Mouse (Mus musculus) NIH3T3 (cell line): ENCODE results near the gene Ephb2.

Experiments
- DNase-seq: peaks from one replicate; pipeline ENCODE4 v3.0.0-alpha.2; 2012; ENCODE audit warnings: low read depth

Gene Ephb2

GRCm38 (mm10) chr4:136761713-136762380, 73.9 kb downstream of the Ephb2 start:
- DNase-seq = no peak

GRCm38 (mm10) chr4:136760882-136761281, 74.9 kb downstream of the Ephb2 start:
- peak; percentile 8 for DNase-seq

GRCm38 (mm10) chr4:136757096-136757495, 78.7 kb downstream of the Ephb2 start:
- no peak for DNase-seq

DNA sequence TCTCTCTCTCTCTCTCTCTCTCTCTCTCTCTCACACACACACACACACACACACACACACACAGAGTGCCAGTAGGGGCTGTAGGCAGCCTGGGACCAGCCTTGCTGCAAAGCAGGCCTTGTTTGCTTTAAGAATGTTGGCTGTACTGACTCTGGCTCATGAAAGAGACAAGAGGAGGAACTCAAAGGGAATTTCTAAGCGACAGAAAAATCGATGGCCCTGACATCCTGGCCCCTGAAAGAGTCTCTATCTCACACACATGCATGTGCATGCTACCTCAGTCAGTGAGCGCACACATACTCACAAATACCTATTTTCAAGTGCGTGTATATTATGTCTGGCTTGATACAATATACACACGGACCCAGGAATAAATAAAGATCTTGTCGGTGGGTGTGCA, 79.3 kb downstream of the Ephb2 start:
- no peak for DNase-seq

DNA sequence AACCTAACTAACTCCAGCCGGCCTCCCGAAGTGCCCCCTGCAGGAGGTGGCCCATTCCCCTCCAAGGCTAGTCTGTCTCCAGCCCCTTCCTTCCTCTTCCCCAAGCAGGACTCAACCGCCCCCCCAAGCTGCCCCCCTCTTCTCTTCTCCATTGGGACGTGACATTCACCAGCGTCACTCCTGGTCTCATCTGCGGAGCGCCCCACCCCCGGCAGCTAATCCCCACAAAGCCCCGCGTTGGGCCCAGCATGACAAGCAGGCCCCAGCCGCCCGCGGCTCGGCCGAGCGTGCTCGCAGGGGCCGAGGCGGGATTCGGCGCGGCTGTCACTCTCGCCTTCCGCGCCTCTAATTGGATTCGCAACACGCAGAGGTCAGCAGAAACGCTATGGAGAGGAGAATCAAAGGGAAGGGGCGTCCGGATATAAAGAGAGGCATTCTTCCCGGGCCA, 80.4 kb downstream of the Ephb2 start:
- no peak for DNase-seq

DNA sequence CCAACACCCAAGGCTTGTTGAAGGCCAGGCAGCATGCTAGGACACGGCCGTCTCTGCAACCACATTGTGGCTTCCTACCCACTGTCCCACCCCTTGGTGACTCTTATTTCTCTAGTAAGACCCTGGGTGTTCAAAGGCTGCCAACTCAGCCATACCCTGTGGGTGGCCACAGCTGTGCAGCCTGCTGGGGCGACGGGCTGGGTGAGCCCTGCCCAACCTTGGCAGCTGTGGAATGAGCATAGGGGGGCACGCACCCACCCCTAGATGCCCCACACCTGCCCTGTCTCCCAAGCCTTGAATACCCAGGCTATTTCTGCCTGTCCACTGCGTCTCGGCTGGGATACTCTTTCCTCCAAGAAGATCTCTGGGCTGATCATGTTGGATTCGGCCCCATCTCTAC, 81.5 kb downstream of the Ephb2 start:
- DNase-seq = no peak

GRCm38 (mm10) chr4:136751355-136752020, 84.3 kb downstream of the Ephb2 start:
- no peak for DNase-seq

- DNase-seq = no peak
Measured at GRCm38 (mm10) chr4:136750578-136751338, 85.0 kb downstream of the Ephb2 start.

DNA sequence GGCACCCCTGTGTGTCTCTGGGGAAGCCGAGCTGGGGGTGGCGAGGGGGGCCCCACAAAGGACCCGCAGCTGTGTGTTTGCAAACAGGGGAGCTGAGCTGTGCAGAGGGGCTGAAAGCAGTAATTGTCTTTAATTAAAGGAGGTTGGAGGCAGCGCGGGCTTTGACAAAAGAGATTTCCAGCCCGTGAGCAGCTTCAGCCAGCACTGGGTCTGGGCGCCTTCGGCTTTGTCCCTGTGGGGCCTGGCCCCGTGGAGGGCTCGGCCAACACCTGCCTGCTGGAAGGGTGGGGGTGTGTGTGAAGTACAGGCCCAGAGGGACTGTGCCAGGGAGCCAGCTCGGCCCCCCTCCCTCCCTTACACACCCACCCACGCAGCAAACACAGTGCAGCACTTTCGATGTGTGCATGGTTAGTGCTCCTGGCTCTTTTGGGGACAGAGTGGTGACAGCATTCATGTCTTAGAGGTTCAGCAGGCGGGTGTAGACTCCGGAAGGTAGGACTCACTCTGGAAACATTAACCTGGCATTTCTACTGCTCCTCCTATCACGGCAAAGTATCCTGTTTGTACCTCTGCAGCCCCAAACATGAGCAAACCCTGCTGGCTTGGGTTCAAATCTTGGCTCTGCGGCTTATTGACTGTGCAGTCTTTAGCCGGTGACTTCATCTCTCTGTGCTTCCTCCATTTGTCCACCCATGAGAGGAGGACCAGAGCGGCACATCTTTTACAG, 85.8 kb downstream of the Ephb2 start:
- DNase-seq = no peak

- DNase-seq = no peak
Measured at GRCm38 (mm10) chr4:136749431-136749830, 86.4 kb downstream of the Ephb2 start.

GRCm38 (mm10) chr4:136748842-136749392, 86.9 kb downstream of the Ephb2 start:
- no peak for DNase-seq

GRCm38 (mm10) chr4:136746516-136746915, 89.3 kb downstream of the Ephb2 start:
- no peak for DNase-seq

GRCm38 (mm10) chr4:136742677-136743076, 93.1 kb downstream of the Ephb2 start:
- peak; percentile 55 for DNase-seq

DNA sequence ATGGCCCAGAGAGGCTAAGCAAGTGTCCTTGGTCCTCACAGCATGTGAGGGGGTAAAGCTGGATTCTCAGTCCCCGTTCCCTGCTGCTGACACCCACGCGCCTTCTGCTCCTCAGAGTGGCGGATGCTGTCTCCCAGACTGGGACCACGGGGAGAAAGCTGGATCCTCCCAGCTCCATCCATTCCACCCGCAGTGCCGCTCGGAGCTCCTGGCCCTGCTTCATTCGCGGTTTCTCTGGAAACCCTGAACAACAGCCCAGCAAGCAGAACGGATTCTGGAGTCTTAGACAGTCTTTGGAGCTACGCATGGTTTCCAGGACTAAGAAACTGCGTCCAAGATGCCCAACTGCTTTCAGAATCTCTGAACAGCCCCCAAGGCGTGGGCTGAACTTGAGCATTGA, 93.9 kb downstream of the Ephb2 start:
- DNase-seq = no peak

GRCm38 (mm10) chr4:136740963-136741362, 94.8 kb downstream of the Ephb2 start:
- DNase-seq = no peak

DNA sequence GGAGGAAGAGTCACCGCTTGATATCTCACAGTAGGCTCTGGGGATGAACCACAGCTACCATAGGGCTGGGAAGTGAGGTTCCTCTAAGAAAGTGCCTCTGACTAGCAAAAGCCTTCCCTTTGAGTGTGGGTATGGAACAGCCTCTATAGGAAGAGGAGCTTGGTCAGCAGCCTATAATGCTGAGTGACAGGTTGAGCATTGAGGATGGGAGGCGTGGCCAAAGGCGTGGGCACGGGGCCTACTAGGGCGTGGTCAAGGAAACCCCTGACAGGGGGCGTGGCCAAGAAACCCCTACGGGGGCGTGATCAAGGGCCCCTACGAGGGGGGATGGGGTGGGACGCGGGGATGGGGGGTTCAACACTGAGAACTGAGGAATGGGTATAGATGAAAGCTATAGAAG, 96.6 kb downstream of the Ephb2 start:
- DNase-seq = no peak

DNA sequence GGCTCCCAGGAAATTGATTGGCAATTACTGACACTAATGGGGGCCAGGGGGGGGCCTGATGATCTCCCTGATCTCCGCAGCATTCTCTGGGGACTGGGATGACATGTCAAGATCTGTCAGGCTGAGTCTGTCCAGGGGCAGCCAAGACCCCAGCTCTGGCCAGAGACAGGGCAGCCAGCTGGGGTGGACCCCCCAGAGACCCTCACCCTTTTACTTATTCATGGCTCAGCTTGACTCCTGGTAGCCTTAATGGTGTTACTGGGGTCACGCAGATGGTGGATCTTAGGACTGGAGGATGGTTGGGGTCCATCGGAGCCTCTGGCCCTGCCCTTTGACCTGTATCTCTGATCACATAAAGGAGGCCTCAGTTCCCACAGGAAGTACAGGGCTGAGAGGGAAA, 97.5 kb downstream of the Ephb2 start:
- DNase-seq = no peak

- DNase-seq = peak; percentile 19
Measured at GRCm38 (mm10) chr4:136735856-136736255, 99.9 kb downstream of the Ephb2 start.

DNA sequence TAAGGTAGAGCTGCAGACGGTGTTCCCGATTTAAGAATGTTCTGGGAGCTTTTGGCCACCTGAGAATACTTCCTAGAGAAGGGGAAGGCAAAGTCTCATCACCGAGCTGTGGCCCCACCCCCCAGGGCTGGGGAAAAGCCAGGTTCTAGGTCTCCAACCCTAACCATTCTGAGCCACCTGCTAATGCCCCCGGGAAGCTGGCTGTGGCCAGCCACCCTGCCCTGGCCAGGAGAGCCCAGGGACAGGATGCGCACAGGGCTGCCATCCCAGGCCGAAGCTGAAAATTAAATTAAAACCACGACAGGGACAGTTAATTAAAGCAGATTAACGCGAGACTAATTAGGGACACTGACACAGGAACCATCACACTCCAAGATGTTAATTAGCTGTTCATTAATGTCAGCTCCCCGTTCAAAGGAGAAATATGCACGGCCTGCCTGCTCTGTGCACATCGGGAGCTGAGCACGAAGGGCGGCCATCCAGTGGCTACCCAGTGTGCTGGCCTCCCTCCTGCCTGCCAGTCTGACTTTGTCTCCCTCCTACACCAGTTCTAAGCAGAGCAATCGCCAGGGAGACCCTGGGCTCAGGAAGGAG, 101.5 kb downstream of the Ephb2 start:
- no peak for DNase-seq

- no peak for DNase-seq
Measured at GRCm38 (mm10) chr4:136733217-136733865, 102.4 kb downstream of the Ephb2 start.

DNA sequence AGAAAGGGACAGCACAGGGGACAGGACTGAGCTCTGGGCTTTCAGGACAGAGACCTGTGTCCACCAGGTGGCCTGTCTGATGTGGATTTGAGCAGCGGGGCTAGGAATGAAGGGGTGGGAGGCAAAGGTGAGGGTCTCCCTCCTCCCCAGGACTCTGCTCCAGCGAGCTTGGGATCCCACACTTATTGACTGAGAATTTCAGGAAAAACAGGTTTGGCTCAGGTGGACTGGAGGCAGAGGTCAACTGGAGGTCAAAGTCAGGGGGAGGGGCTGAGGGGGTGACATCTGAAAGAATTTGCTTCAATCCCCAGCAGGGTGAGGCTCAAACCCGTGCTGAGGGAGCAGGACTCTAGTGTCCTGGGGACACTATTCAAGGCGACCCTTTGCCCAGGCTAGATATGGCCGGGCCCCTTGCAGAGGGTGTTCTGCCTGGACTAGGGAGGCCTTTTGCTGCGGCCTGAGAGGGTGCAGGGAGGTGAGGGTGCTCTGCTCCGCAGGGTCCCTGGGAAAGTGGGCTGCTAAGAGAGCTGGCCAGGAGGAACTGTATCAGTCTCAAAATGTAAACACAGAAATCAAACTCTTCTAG, 103.2 kb downstream of the Ephb2 start:
- no peak for DNase-seq
